Comparison of ENCODE assay signal across 28 mouse cellular contexts in genomic region chr11:61650470-61651265, GRCm38 (mm10). TPM values are rescaled to one million over a fixed set of nuclear protein-coding genes. Genes with fewer than 3 reads are reported as not detected.
"Had no signal": no experiment of that assay in that cellular context is flagged by ENCODE, and none has a peak within 500 bp of the region (broad histone marks: within the 10 kb centered on the region; RNA-seq: fewer than 3 reads in every experiment).

No protein-coding gene starts in this region.

- H3K4me2 ChIP-seq: heart, embryonic 11.5 days; heart, embryonic 13.5 days; heart, embryonic 15.5 days; hindbrain, embryonic 13.5 days; hindbrain, embryonic 15.5 days; intestine, embryonic 15.5 days; kidney, embryonic 15.5 days; limb, embryonic 12.5 days; liver, embryonic 11.5 days; liver, embryonic 13.5 days had no signal

- DNase-seq: gastrocnemius, postnatal 14 days; gastrocnemius, postnatal 36 days; heart, adult 11 months; heart, adult 2 months; heart, postnatal 14 days; heart, postnatal 36 days; kidney, adult 18-20 months; kidney, adult 9 months; kidney, postnatal 14 days; kidney, postnatal 36 days; layer of hippocampus, adult 9-11 months; layer of hippocampus, postnatal 36 days; liver; liver, embryonic 13.5 days had no signal

- H3K4me1 ChIP-seq: heart, embryonic 13.5 days; heart, embryonic 15.5 days; hindbrain, embryonic 13.5 days; hindbrain, embryonic 15.5 days; limb, embryonic 10.5 days; limb, embryonic 12.5 days; liver, embryonic 13.5 days had no signal

- H3K9me3 ChIP-seq: heart, embryonic 13.5 days; heart, embryonic 15.5 days; hindbrain, embryonic 13.5 days; hindbrain, embryonic 15.5 days; intestine, embryonic 15.5 days; kidney, embryonic 15.5 days; limb, embryonic 10.5 days; limb, embryonic 12.5 days; liver, embryonic 13.5 days had no signal

- H3K4me3 ChIP-seq: heart, adult 2 months; heart, embryonic 13.5 days; heart, embryonic 15.5 days; hindbrain, embryonic 13.5 days; hindbrain, embryonic 15.5 days; intestine, embryonic 15.5 days; kidney, embryonic 15.5 days; limb, embryonic 10.5 days; limb, embryonic 12.5 days; liver, embryonic 13.5 days had no signal

- H3K27ac ChIP-seq: heart, adult 2 months; heart, embryonic 13.5 days; heart, embryonic 15.5 days; hindbrain, embryonic 13.5 days; hindbrain, embryonic 15.5 days; hindbrain, postnatal 0 days; intestine, embryonic 15.5 days; kidney, embryonic 15.5 days; kidney, postnatal 0 days; limb, embryonic 10.5 days; limb, embryonic 12.5 days; liver, embryonic 13.5 days had no signal

- H3K27me3 ChIP-seq: heart, embryonic 13.5 days; heart, embryonic 15.5 days; hindbrain, embryonic 13.5 days; hindbrain, embryonic 15.5 days; intestine, embryonic 15.5 days; kidney, embryonic 15.5 days; limb, embryonic 12.5 days; liver, embryonic 13.5 days had no signal

- H3K9ac ChIP-seq: heart, embryonic 13.5 days; heart, embryonic 15.5 days; hindbrain, embryonic 13.5 days; hindbrain, embryonic 15.5 days; intestine, embryonic 15.5 days; kidney, embryonic 15.5 days; limb, embryonic 12.5 days; liver, embryonic 13.5 days had no signal

- ATAC-seq: hindbrain, postnatal 0 days; inflammation-experienced regulatory T-cells, adult 6 months; intestine, embryonic 15.5 days; intestine, postnatal 0 days had no signal

- H3K36me3 ChIP-seq: heart, embryonic 13.5 days; heart, embryonic 15.5 days; hindbrain, embryonic 13.5 days; hindbrain, embryonic 15.5 days; intestine, embryonic 15.5 days; kidney, embryonic 15.5 days; limb, embryonic 10.5 days; limb, embryonic 12.5 days; liver, embryonic 13.5 days had no signal

RNA-seq across cellular contexts. Expression of gene Fam83g, which starts 33.2 kb away (rescaled TPM):
- total RNA-seq: layer of hippocampus, postnatal 36 days had no signal
